Mouse (Mus musculus): Measurements from ENCODE around the gene Hspa1l.
"Not testable (repeated sequence)": the region's sequence is repeated elsewhere in the genome, so short reads cannot be mapped to it uniquely, and the experiment has no call there.

Gene Hspa1l

DNA sequence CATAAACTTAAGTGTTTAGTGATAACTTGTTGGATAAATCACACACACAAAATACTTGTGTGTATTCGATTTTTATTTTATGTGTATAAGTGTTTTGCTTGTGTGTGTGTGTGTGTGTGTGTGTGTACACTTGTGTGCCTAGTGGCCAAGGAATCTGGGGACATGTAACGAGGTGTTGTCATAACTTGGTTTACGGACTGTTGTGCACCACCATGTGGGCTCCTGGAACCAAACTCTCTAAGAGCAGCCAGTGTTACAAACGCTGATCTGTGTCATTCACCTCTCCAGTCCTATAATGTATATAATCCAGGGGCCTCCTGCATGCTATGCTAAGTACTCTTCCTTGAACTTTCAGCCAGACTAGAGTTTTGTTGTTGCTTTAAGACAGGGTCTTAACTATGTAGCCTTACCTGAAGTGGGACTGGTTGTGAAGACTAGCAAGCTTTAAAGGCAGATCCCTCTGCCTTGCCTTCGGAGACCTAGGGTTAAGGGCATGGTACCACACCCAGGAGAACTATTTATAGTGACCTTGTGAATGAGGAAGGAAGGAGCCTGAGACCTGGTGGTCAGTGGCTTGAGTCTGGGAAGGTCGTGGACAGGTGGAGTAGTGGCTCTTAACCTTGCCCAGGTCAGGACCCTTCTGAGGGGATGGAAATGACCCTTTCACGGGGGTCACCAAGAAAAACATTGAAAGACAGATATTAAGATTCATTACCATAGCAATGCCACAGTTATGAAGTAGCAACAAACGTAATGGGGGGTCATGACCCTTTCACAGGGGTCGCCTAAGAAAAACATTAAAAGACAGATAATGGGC, 30.7 kb downstream of the Hspa1l start:
- no peak for DNase-seq (ENCODE audit: low spot score)

DNA sequence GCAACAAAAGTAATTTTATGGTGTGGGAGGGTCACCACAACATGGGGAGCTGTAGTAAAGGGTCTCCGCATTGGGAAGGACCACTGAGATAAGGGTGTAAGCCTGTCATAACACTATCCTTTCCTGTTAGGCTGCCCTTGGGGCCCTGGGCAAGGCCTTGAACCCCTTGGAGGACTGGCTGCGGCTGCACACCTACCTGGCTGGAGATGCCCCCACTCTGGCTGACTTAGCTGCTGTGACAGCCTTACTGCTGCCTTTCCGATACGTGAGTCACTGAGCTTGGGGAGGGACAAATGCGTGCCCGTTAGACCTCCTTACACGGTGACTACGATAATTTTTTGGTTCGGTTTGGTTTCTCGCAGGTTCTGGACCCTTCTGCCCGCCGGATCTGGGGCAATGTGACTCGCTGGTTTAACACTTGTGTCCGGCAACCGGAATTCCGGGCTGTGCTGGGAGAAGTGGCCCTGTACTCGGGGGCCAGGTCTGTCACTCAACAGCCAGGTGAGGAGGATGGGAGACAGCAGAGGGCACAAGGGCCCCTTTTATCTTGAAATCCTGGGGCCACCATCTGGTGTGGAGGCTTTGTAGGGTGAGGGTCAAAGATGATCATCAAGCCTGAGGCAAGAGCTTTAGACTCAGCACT, 31.7 kb downstream of the Hspa1l start:
- DNase-seq (ENCODE audit: low spot score): no peak

DNA sequence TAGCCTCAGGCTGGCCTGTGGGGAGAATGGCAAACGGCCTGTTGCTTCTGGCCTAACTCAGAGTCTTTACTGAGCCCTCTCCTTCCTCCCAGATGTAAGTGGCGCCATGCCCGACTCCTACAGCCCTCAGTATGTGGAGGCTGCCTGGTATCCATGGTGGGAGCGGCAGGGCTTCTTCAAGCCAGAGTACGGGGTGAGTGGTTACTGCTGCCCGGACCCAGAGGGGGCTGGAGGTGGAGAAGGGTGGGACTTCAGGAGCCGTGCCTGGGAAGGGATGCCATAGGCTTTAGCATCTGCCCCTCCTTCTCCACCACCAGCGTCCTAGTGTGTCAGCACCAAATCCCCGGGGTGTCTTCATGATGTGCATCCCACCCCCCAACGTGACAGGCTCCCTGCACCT, 32.7 kb downstream of the Hspa1l start:
- no peak for DNase-seq (ENCODE audit: low spot score)

DNA sequence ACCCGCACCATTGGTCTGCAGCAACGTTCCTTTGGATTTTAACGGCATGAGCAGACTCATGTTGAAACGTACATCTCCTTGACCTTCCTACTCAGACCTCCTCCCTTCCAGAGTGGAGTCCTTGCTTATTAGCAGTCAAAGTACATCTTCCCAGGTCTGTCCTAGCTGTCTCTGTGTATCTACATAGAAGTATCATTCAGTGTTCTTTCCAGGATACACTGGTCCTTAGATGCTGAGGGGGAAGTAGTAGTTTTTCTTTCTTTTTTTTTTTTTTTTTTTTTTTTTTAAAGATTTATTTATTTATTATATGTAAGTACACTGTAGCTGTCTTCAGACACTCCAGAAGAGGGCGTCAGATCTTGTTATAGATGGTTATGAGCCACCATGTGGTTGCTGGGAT, 33.4 kb downstream of the Hspa1l start:
- DNase-seq (ENCODE audit: low spot score): not testable (repeated sequence)

DNA sequence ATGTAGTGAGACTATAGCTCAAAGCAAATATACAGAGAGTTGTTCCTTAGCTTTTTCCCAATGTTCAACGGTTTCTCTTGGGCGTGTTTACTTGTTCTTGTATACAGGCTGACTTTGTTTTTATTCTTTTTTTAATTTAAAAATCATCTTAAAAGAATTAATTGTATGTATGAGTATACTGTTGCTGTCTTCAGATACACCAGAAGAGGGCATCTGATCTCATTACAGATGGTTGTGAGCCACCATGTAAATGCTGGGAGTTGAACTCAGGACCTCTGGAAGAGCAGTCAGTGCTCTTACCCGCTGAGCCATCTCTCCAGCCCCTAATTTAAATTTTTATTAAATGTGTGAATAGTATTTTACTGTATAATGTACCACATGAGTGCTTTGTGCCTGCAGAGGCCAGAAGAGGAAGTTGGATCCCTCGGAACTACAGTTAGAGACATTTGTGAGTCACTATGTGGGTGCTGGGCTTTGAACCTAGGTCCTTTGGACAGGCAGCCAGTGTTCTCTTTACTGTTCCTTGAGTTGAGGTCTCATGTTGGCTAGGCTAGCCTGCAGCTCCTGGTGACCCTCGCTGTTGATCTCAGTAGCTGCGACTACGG, 35.0 kb downstream of the Hspa1l start:
- DNase-seq (ENCODE audit: low spot score): no peak

DNA sequence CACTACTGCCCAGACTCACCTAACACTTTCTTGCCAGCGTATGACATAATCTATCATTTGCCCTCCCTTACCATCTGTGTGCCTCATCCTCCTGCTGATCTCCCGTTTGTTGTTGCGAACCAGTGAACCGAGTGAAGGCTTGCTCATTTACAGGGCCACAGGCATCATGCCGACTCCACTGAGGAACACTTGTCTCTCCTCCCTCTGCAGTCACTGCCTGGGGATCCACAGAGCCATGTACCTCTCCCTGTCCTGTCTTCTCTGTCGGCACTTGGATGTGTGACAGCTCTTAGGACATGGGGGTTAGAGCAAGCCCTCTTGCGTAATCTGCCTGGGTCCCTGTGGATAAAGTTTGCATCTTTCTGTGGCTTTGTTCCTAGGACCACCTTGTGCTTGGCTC, 37.1 kb downstream of the Hspa1l start:
- no peak for DNase-seq (ENCODE audit: low spot score)

DNA sequence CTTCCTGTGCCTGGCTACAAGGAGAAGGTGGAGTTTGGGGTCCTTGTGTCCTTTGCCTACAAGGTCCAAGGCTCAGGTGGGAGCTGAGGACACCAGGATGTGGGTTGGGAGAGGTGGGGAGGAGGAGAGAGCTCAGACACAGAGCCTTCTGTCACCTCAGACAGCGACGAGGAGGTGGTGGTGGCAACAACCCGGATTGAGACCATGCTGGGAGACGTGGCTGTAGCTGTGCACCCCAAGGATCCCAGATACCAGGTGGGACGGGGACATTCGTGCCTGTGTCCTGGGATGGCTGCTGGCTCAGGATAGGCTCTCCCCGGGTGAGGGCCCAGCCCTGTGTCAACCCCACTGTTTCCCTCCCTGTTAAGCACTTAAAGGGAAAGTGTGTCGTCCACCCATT, 38.9 kb downstream of the Hspa1l start:
- no peak for DNase-seq (ENCODE audit: low spot score)

DNA sequence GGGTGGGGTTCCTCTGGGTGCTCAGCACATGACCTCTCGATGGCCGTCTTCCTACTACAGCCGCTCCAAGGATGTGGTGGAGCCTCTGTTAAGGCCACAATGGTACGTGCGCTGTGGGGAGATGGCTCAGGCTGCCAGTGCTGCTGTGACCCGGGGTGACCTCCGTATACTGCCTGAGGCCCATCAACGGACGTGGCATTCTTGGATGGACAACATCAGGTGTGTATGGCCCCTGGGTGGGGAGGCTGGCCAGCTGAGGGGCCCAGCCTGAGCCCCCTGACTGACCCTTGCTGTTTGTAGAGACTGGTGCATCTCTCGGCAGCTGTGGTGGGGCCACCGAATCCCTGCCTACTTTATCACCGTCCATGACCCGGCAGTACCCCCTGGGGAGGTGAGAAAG, 39.9 kb downstream of the Hspa1l start:
- no peak for DNase-seq (ENCODE audit: low spot score)

DNA sequence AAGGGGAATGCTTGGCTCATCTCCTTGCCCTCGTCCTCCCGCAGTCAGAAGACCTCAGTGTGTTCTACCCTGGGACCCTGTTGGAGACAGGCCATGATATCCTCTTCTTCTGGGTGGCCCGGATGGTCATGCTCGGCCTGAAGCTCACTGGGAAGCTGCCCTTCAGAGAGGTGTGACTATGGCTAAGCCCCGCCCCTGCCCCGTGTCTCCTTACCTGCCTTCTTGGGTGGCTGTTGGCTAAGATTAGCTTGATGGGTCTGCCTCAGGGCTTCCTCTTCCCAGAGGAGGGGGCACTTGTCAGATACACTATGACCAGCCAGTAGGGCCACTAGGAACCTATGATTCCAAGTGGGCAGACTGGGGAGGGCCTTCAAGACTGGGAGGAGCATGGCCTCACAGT, 40.7 kb downstream of the Hspa1l start:
- no peak for DNase-seq (ENCODE audit: low spot score)

DNA sequence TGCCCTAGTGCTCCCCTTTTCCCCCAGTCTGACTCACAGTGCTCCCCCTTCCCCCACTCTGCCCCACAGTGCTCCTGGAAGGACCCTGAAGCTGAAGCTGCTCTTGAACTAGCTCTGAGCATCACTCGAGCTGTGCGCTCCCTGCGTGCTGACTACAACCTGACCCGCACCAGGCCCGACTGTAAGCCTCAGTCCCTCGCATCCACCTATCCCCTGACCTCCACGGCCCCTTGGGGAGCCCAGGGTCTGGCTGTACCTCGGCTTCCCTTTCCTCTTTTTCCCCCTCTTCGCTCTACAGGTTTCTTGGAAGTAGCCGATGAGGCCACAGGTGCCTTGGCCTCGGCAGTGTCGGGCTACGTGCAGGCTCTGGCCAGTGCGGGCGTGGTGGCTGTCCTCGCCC, 42.8 kb downstream of the Hspa1l start:
- DNase-seq (ENCODE audit: low spot score): no peak

DNA sequence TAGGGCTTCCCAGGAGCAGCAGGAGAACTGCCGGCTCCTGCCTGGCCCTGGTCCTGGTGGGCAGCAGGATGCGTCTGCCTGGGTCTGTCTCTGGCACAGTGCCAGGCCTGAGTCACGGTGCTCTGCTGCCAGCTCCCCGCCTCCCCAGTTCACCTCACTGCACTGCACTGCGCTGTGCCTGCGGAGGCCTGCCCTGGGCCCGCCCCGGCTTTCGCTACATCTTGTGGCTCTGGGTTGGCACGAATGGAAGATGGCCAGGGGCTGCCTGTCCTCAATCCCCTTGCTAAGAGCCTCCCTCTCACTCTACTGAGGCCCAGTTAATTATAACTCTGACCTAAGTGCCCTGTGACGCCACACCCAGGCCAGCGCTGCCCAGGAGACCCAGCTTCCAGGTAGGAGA, 43.9 kb downstream of the Hspa1l start, which contains the start of gene Vwa7:
Gene Vwa7 (plus strand): TSS at position 204 of the 400 bp plus-strand sequence.
- DNase-seq (ENCODE audit: low spot score): no peak

DNA sequence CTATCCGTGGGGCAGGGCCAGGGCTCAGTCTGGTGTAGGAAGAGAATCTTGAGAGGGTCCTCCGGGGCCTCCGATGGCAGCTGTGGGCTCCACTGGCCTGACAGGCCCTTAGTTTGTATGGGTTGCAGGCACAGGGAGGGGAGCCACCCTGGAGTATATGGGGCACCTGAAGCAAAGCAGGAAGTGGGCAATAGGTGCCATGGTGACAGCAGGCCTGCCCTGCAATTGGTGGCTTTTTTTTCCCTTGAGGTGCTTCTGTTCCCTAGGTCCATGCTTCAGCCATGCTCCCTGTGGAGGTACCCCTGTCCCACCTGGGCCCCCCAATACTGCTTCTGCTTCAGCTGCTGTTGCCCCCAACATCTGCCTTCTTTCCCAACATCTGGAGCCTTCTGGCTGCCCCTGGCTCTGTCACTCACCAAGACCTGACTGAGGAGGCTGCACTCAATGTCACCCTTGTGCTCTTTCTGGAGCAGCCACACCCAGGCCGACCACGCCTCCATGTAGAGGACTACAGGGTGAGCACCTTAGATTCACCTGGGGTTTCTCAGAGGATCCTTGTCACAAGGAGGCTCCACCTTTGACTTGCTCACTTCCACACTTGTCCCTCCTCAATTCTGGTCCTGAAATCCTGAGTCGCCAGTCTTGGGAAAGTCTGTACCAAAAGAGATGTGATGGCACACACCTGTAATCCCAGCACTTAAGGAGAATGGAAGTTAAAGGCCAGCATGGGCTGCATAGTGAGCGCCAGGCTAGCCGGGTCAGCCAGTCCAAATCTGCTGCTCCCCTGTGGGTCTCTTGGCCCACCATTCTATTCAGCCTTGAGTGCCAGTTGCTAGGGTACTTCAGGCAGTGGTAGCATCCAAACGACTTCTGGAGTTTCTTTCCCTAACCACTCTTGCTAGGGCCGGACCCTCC, 44.5 kb downstream of the Hspa1l start:
- no peak for DNase-seq (ENCODE audit: low spot score)

DNA sequence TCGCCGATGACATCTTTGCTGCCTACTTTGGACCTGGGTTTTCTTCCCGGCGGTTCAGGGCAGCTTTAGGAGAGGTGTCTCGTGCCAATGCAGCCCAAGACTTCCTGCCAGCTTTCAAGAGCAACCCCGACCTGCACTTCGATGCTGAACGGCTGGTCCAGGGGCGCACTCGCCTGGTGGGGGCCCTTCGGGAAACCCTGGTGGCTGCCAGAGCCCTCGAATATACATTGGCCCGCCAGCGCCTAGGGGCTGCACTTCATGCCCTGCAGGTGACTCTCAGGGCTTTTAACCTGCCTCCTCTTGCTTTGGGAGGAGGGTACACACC, 45.2 kb downstream of the Hspa1l start:
- no peak for DNase-seq (ENCODE audit: low spot score)

DNA sequence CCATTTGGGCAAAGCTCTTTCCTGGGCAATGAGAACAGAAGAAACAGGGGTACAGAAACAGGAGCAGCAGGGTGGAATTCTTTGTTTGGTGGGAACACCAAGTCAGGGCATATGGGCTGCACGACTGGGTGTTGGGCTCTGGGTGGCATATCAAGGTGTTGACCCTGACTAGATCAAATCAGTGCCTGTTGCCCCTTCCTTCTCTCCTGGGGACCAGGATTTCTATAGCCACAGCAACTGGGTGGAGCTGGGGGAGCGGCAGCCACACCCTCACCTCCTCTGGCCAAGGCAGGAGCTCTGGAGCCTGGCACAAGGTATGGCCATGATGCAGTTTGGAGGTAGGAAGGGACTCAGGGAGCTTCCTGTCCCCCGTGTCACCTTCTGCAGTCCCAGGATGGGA, 45.7 kb downstream of the Hspa1l start:
- DNase-seq (ENCODE audit: low spot score): no peak

DNA sequence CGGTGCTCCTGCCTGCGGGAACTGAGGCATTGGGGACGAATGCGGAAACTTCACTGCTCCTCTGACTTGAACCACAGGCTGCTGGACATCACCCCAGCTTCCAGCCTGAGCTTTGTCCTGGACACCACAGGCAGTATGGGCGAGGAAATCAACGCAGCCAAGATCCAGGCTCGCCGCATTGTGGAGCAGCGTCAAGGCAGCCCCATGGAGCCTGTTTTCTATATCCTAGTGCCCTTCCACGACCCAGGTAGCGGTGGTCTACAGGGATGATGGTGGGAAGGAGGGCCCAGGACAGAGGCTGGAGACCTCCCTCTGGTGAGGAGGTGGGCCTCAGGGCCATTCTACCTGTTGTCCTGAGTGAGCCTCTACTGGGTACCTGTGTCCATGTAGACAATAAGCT, 47.4 kb downstream of the Hspa1l start:
- no peak for DNase-seq (ENCODE audit: low spot score)

DNA sequence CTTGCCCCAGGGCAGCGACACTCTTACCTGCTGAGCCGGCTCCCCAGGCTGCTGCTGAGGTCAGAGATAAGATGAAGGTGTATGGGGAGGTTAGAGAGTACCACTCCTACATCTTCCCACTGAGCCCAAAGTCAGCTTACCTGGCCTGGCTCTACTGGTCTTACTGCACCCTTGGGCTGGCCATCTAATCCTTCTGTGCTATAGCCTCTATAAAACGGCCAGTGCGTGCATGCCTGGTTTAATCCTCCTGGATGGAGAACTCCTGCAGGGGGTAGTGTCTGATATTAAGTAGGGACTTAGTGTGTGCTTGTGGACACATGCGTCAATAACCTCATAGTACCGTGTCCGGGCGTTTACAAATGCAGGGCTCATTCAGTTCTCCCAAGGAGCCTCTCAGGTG, 48.0 kb downstream of the Hspa1l start:
- DNase-seq (ENCODE audit: low spot score): no peak

DNA sequence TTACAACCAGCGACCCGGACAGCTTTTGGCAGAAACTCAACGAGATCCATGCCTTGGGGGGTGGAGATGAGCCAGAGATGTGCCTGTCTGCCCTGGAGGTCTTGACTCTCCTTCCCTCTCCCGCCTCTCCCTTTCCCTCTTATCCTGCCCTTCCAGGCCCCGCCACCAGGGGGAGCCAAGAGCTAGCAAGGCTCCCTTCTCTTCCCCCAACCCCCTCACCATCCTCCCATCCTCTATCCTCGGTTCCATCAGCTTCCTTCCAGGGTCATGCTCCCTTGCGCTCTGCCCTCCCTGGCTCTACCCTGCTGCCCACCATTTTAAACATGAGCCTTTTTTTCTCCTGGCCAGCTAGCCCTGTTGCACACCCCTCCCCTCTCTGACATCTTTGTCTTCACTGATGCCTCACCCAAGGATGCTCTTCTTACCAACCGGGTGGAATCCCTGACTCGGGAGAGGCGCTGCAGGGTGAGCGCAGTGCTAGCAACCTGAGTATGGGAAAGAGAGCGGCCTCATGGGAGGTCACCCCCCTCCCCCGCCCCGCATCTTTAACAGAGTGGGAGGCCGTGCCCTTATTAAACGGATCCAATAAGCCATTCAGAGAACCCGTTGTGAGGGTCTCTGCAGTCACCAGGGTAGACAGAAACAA, 48.8 kb downstream of the Hspa1l start:
- DNase-seq (ENCODE audit: low spot score): peak; percentile 75

DNA sequence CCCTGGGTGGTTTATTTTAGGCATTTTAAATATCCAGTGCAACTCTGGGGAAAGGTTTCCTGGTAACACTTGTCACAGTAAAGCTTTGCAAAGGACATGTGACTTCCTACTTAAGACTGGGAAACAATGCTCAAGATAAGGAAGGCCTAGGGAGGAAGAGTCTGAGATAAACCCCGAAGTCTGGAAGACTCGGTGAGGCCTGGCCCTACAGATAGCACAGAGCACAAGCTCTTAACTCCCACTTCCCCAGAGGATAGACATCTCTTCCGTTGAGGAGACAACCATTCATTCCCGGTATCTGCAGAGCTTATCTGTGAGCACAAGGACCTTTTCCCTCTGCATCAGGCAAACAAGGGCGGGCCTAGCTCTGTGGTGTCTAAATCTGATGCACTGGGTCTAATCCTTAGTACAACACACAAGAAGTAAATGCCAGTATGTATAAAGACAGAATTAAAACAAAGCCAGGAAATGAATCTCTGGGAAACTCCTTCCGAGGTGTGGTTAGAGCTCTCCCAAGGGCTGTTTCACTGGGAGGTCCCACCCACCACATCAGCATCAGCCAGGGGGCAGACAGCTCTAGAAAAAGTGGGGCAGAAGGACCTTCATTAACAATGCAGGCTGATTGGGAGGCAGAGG, 49.5 kb downstream of the Hspa1l start:
- no peak for DNase-seq (ENCODE audit: low spot score)

DNA sequence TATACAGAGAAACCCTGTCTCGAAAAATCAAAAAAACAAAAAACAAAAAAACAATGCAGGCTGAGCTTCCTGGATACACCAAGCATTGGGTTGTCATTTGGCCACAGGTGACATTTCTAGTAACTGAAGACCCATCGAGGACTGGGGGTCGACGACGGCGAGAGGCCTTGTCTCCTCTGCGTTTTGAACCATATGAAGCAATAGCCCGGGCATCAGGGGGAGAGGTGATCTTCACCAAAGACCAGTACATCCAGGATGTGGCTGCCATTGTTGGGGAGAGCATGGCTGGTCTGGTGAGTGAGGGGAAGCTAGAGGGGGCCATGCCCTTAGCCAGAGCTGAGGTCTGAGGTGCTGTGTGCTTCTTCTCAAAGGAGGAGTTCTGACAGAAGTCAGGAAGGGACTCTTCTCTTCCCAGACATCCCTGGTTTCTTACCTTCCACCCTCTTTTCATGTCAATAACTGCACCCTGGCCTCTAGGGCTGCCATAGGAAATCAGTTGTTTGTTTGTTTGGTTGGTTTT, 50.1 kb downstream of the Hspa1l start:
- no peak for DNase-seq (ENCODE audit: low spot score)

DNA sequence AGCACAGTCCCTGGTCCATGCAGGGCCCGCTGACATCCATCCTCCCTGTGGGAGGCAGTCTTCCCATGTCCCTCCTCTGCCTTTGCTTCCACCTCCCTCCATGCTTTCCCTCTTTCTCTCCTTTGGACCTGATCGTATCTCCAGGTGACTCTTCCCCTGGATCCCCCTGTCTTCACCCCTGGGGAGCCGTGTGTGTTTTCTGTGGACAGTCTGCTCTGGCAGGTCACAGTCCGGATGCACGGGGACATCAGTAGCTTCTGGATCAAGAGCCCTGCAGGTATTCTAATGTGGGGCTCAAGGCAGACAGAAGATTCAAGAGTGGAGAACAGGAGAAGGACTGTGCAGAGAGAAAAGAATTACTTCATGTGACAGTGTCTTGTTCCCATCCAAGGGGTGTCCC, 50.7 kb downstream of the Hspa1l start:
- no peak for DNase-seq (ENCODE audit: low spot score)

DNA sequence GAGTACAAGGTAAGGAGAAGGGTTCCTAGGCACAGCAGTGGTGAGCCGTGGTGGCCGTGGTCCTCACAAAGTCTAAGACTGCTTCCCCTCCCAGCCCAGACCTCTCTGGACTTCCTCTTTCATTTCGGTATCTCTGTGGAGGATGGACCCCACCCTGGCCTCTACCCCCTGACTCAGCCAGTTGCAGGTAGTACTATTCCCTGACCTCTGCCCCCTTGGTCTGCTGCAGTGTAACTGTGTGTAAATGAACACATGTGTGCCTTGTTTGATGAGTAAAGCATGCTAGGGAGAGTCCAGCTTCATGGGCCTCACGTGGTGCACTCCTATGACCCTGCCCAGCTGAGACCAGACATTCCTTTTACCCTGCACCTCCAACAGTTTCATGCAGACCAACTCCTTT, 51.3 kb downstream of the Hspa1l start:
- DNase-seq (ENCODE audit: low spot score): no peak
